Mouse (Mus musculus) cortical plate, adult 2 months (tissue): ENCODE measurements around the gene Slc12a9. TPM values are rescaled to one million over a fixed set of nuclear protein-coding genes. Genes with fewer than 3 reads are reported as not detected.
"Not testable (repeated sequence)": the region's sequence is repeated elsewhere in the genome, so short reads cannot be mapped to it uniquely, and the experiment has no call there.

Experiments used
- H3K27ac ChIP-seq: fragments of 200-500 bp; 2 replicates; pipeline ENCODE4 v1.5.1; 2012; ENCODE audit warnings: low read length, control low read depth, inconsistent platforms; ENCODE audit not compliant: insufficient read depth
- H3K4me1 ChIP-seq: fragments of 200-500 bp; 2 replicates; pipeline ENCODE4 v1.6.1; 2011; ENCODE audit warnings: low read length; ENCODE audit not compliant: control insufficient read depth, insufficient read depth
- H3K4me3 ChIP-seq: fragments of 200-500 bp; 2 replicates; pipeline ENCODE4 v1.5.1; 2011; ENCODE audit warnings: mild to moderate bottlenecking, low read length, control low read depth; ENCODE audit not compliant: insufficient read depth
- CTCF ChIP-seq: fragments of 200-500 bp; IDR thresholded peaks from 2 replicates; pipeline ENCODE4 v1.5.1; 2011; ENCODE audit warnings: mild to moderate bottlenecking, control low read depth, low read length; ENCODE audit not compliant: insufficient read depth; ENCODE audit errors: extremely low read depth
- POLR2A ChIP-seq: fragments of 200-500 bp; IDR thresholded peaks from 2 replicates; pipeline ENCODE4 v1.6.1; 2011; ENCODE audit warnings: mild to moderate bottlenecking, low read length, control low read depth; ENCODE audit not compliant: insufficient read depth; ENCODE audit errors: extremely low read depth
- polyA plus RNA-seq: library from polyadenylated mRNA; depleted of rRNA; stranded (reverse); fragments of >200 nt; gene quantifications from 2 replicates; pipeline ENCODE4 v1.2.3, GENCODE M21; 2012

The Slc12a9 gene
- polyA plus RNA-seq, 1 experiment, result 34.0 TPM

- Histone ChIP-seq H3K27ac (no peak overlapping the region), H3K4me3 (no peak overlapping the region), H3K4me1 (no peaks in the 10 kb centered on the region)
- TF ChIP-seq POLR2A (no peak), CTCF (0 out of 2 replicates have a peak, but pooled peaks have one; percentile 7)
Observed at GRCm38 (mm10) chr5:137290677-137291076, 42.7 kb downstream of the Slc12a9 start.

GRCm38 (mm10) chr5:137289591-137290365 lies 43.6 kb downstream of the Slc12a9 start:
- peak overlapping the region; percentile 44 for H3K4me3 ChIP-seq
- no peak overlapping the region for H3K27ac ChIP-seq
- no peak for TF ChIP-seq CTCF
- TF ChIP-seq POLR2A, result no peak
- no peaks in the 10 kb centered on the region for H3K4me1 ChIP-seq

- H3K4me3 ChIP-seq, result peak overlapping the region; percentile 44
- H3K27ac ChIP-seq, result 0 out of 2 replicates have a peak overlapping the region, but pooled peaks have one; percentile 32
- no peaks in the 10 kb centered on the region for H3K4me1 ChIP-seq
- TF ChIP-seq POLR2A, result peak; percentile 33; the same call in 1 of the 2 replicates
- peak; percentile 40; the same call in 1 of the 2 replicates for TF ChIP-seq CTCF
Observed at GRCm38 (mm10) chr5:137288999-137289470, 44.4 kb downstream of the Slc12a9 start.

GRCm38 (mm10) chr5:137287953-137288743 lies 45.2 kb downstream of the Slc12a9 start:
- TF ChIP-seq CTCF (no peak), POLR2A (no peak; the same call in 1 of the 2 replicates)
- Histone ChIP-seq H3K4me3 (peak overlapping the region; percentile 44), H3K4me1 (no peaks in the 10 kb centered on the region), H3K27ac (peak overlapping the region; percentile 83)

- Histone ChIP-seq H3K27ac (peak within 1 kb of the TSS; percentile 83), H3K4me3 (peak within 1 kb of the TSS; percentile 44), H3K4me1 (no peaks in the 10 kb centered on the region)
- TF ChIP-seq POLR2A (peak; percentile 33; the same call in 1 of the 2 replicates), CTCF (no peak)
Observed at GRCm38 (mm10) chr5:137287032-137287952, 46.1 kb downstream of the Slc12a9 start, which contains the start of gene Ache. Gene Ache, plus strand, starts transcription at chr5:137287519.

- H3K4me3 ChIP-seq, result peak overlapping the region; percentile 44; the same call in 1 of the 2 replicates
- TF ChIP-seq POLR2A (no peak), CTCF (peak; percentile 81)
- no peak overlapping the region for H3K27ac ChIP-seq
- H3K4me1 ChIP-seq, result no peaks in the 10 kb centered on the region
Observed at GRCm38 (mm10) chr5:137286655-137287031, 46.8 kb downstream of the Slc12a9 start.

- no peak for TF ChIP-seq CTCF
- TF ChIP-seq POLR2A, result no peak
- no peak overlapping the region for H3K4me3 ChIP-seq
- no peaks in the 10 kb centered on the region for H3K4me1 ChIP-seq
- no peak overlapping the region for H3K27ac ChIP-seq
Observed at GRCm38 (mm10) chr5:137285986-137286385, 47.4 kb downstream of the Slc12a9 start.

- no peaks in the 10 kb centered on the region for H3K4me1 ChIP-seq
- TF ChIP-seq CTCF, result peak; percentile 52
- no peak for TF ChIP-seq POLR2A
- no peak overlapping the region for H3K27ac ChIP-seq
- H3K4me3 ChIP-seq, result no peak overlapping the region
Observed at GRCm38 (mm10) chr5:137285045-137285444, 48.4 kb downstream of the Slc12a9 start.

- not testable (repeated sequence) for H3K4me1 ChIP-seq, H3K27ac ChIP-seq, H3K4me3 ChIP-seq
Observed at GRCm38 (mm10) chr5:137284411-137284810, 49.0 kb downstream of the Slc12a9 start.
